Mouse (Mus musculus) MEL (cell line): Measurements from ENCODE around the gene Grid1. TPM values are rescaled to one million over a fixed set of nuclear protein-coding genes. Genes with fewer than 3 reads are reported as not detected.

Source experiments
- DNase-seq: peaks from one replicate; pipeline ENCODE4 v3.0.0; 2011; ENCODE audit warnings: low read depth, low spot score
- H3K27ac ChIP-seq: 2 replicates; pipeline ENCODE4 v1.5.1; 2012; ENCODE audit warnings: low read depth, mild to moderate bottlenecking, control low read depth, low read length, moderate library complexity; ENCODE audit not compliant: control insufficient read depth
- H3K27me3 ChIP-seq, 2 experiments: fragments of 150-350 bp in 1 of 2; sonication (generic) in 1 of 2; 2 replicates each; pipeline ENCODE4 v1.6.1; 2012; ENCODE audit warnings: low read length in 2 of 2, mild to moderate bottlenecking in 2 of 2, improper control_type of control experiment in 1 of 2, moderate library complexity in 1 of 2; ENCODE audit not compliant: insufficient read depth in 2 of 2, control insufficient read depth in 1 of 2
- H3K36me3 ChIP-seq, 2 experiments: 2 replicates each; pipeline ENCODE4 v1.6.1; 2012 to 2014; ENCODE audit warnings: low read length in 2 of 2, improper control_type of control experiment in 1 of 2, inconsistent platforms in 1 of 2, mild to moderate bottlenecking in 1 of 2; ENCODE audit not compliant: insufficient read depth in 2 of 2, control insufficient read depth in 1 of 2
- H3K4me1 ChIP-seq, 2 experiments: fragments of 150-350 bp in 1 of 2; sonication (generic) in 1 of 2; 2 replicates each; pipeline ENCODE4 v1.6.1; 2012; ENCODE audit warnings: low read length in 2 of 2, improper control_type of control experiment in 1 of 2, mild to moderate bottlenecking in 1 of 2; ENCODE audit not compliant: insufficient read depth in 2 of 2, control insufficient read depth in 1 of 2
- H3K4me3 ChIP-seq, 2 experiments: fragments of 150-350 bp in 1 of 2; sonication (generic) in 1 of 2; 2 replicates each; pipeline ENCODE4 v1.5.1; 2012; ENCODE audit warnings: low read depth in 2 of 2, low read length in 2 of 2, mild to moderate bottlenecking in 2 of 2, moderate library complexity in 2 of 2, control low read depth in 1 of 2, improper control_type of control experiment in 1 of 2; ENCODE audit not compliant: control insufficient read depth in 1 of 2, insufficient read depth in 1 of 2
- H3K79me2 ChIP-seq: 2 replicates; pipeline ENCODE4 v1.6.1; 2012; ENCODE audit warnings: mild to moderate bottlenecking, low read length, moderate library complexity; ENCODE audit not compliant: control insufficient read depth, poor library complexity, insufficient read depth
- H3K9ac ChIP-seq: 2 replicates; pipeline ENCODE4 v1.6.1; 2012; ENCODE audit warnings: low read depth, mild to moderate bottlenecking, control low read depth, low read length, moderate library complexity; ENCODE audit not compliant: control insufficient read depth, poor library complexity, severe bottlenecking
- H3K9me3 ChIP-seq: fragments of 150-350 bp; sonication (generic); replicated peaks from 2 replicates; pipeline ENCODE4 v1.6.1; 2012; ENCODE audit warnings: mild to moderate bottlenecking, low read length, improper control_type of control experiment, moderate library complexity; ENCODE audit not compliant: insufficient read depth
- BHLHE40 ChIP-seq: IDR thresholded peaks from 2 replicates; pipeline ENCODE4 v1.6.1; 2012; ENCODE audit warnings: low read depth, mild to moderate bottlenecking, inconsistent platforms, low read length, improper control_type of control experiment, borderline replicate concordance
- CTCF ChIP-seq, 3 experiments: IDR thresholded peaks in 2 of 3; conservative IDR thresholded peaks in 1 of 3; 2 replicates each; pipeline ENCODE4 v1.5.1; 2011 to 2012; ENCODE audit warnings: low read length in 3 of 3, low read depth in 2 of 3, mild to moderate bottlenecking in 2 of 3, improper control_type of control experiment in 1 of 3, inconsistent platforms in 1 of 3, mixed read lengths in 1 of 3, moderate library complexity in 1 of 3; ENCODE audit not compliant: control insufficient read depth in 1 of 3, insufficient read depth in 1 of 3, poor library complexity in 1 of 3, severe bottlenecking in 1 of 3
- ELF1 ChIP-seq: IDR thresholded peaks from 2 replicates; pipeline ENCODE4 v1.6.1; 2014; ENCODE audit warnings: low read depth, mild to moderate bottlenecking, inconsistent platforms, low read length, improper control_type of control experiment, moderate library complexity
- EP300 ChIP-seq, 2 experiments: IDR thresholded peaks; 2 replicates each; pipeline ENCODE4 v1.6.1; 2011; ENCODE audit warnings: improper control_type of control experiment in 2 of 2, low read length in 2 of 2, low read depth in 1 of 2, mild to moderate bottlenecking in 1 of 2
- ETS1 ChIP-seq: IDR thresholded peaks from 2 replicates; pipeline ENCODE4 v1.6.1; 2012; ENCODE audit warnings: low read depth, mild to moderate bottlenecking, inconsistent platforms, low read length, improper control_type of control experiment, moderate library complexity
- GABPA ChIP-seq: IDR thresholded peaks from 2 replicates; pipeline ENCODE4 v1.6.1; 2012; ENCODE audit warnings: low read depth, mild to moderate bottlenecking, inconsistent platforms, low read length, improper control_type of control experiment, moderate library complexity
- GATA1 ChIP-seq: IDR thresholded peaks from 2 replicates; pipeline ENCODE4 v1.6.1; 2011; ENCODE audit warnings: low read depth, low read length, improper control_type of control experiment
- KAT2A ChIP-seq: conservative IDR thresholded peaks from 2 replicates; pipeline ENCODE4 v1.6.1; 2012; ENCODE audit warnings: low read depth, low read length, improper control_type of control experiment, inconsistent platforms
- MEF2A ChIP-seq: IDR thresholded peaks from 2 replicates; pipeline ENCODE4 v1.6.1; 2014; ENCODE audit warnings: low read depth, mild to moderate bottlenecking, inconsistent platforms, low read length, improper control_type of control experiment; ENCODE audit not compliant: poor library complexity, insufficient replicate concordance, severe bottlenecking; ENCODE audit errors: extremely low read depth
- MXI1 ChIP-seq: IDR thresholded peaks from 2 replicates; pipeline ENCODE4 v1.6.1; 2011; ENCODE audit warnings: mild to moderate bottlenecking, low read depth, low read length, improper control_type of control experiment
- RAD21 ChIP-seq: IDR thresholded peaks from 2 replicates; pipeline ENCODE4 v1.6.1; 2011; ENCODE audit warnings: mild to moderate bottlenecking, low read depth, low read length, improper control_type of control experiment
- TAL1 ChIP-seq: IDR thresholded peaks from 2 replicates; pipeline ENCODE4 v1.6.1; 2012; ENCODE audit warnings: mild to moderate bottlenecking, inconsistent platforms, low read length, moderate library complexity, mixed read lengths
- TBP ChIP-seq: IDR thresholded peaks from 2 replicates; pipeline ENCODE4 v1.8.0; 2011; ENCODE audit warnings: low read depth, low read length, improper control_type of control experiment
- UBTF ChIP-seq: IDR thresholded peaks from 2 replicates; pipeline ENCODE4 v1.6.1; 2012; ENCODE audit warnings: low read depth, mild to moderate bottlenecking, inconsistent platforms, low read length, improper control_type of control experiment, moderate library complexity, borderline replicate concordance; ENCODE audit not compliant: insufficient read depth
- USF2 ChIP-seq, 2 experiments: IDR thresholded peaks; 2 replicates each; pipeline ENCODE4 v1.6.1; 2011 to 2012; ENCODE audit warnings: improper control_type of control experiment in 2 of 2, low read length in 2 of 2, borderline replicate concordance in 1 of 2, inconsistent platforms in 1 of 2, low read depth in 1 of 2, mild to moderate bottlenecking in 1 of 2; ENCODE audit not compliant: insufficient read depth in 1 of 2
- ZC3H11A ChIP-seq: IDR thresholded peaks from 2 replicates; pipeline ENCODE4 v1.6.1; 2012; ENCODE audit warnings: low read depth, mild to moderate bottlenecking, inconsistent platforms, low read length, improper control_type of control experiment
- ZMIZ1 ChIP-seq: IDR thresholded peaks from 2 replicates; pipeline ENCODE4 v1.6.1; 2012; ENCODE audit warnings: low read depth, mild to moderate bottlenecking, inconsistent platforms, low read length, improper control_type of control experiment, moderate library complexity
- polyA plus RNA-seq, 2 experiments: library from polyadenylated mRNA; stranded (reverse) in 1 of 2; unstranded in 1 of 2; fragments of >175 nt in 1 of 2; fragments of >200 nt in 1 of 2; gene quantifications; 2 replicates each; pipeline versions ENCODE4 v1.2.1 to v1.2.4; 2012; ENCODE audit warnings: low replicate concordance in 2 of 2, low read depth in 1 of 2; ENCODE audit not compliant: insufficient read length in 2 of 2, insufficient read depth in 1 of 2, missing spikeins in 1 of 2
- total RNA-seq: library from RNA; depleted of rRNA; stranded (reverse); fragments of 300-350 nt; gene quantifications from 2 replicates; pipeline ENCODE4 v1.2.3, GENCODE M21; 2012

Gene Grid1
- total and polyA plus RNA-seq, 3 experiments, result not detected

- H3K79me2 ChIP-seq, result no peaks in the 10 kb centered on the region
- TF ChIP-seq MEF2A, result no peak
- no peak for TF ChIP-seq ELF1
- TF ChIP-seq ZC3H11A, result no peak
- TF ChIP-seq ETS1, result no peak
- TF ChIP-seq TAL1, result no peak
- no peak for TF ChIP-seq GABPA
- no peak for TF ChIP-seq ZMIZ1
- no peak for TF ChIP-seq BHLHE40
- no peak for TF ChIP-seq RAD21
- H3K36me3 ChIP-seq, result no peaks in the 10 kb centered on the region
- H3K9ac ChIP-seq, result no peak overlapping the region
- no peaks in the 10 kb centered on the region for H3K9me3 ChIP-seq
- H3K27ac ChIP-seq, result no peak overlapping the region
- no peak for DNase-seq
- H3K27me3 ChIP-seq, result no peaks in the 10 kb centered on the region
- H3K4me3 ChIP-seq, result no peak overlapping the region
- H3K4me1 ChIP-seq, result no peaks in the 10 kb centered on the region
Observed at GRCm38 (mm10) chr14:35079954-35080353, 260.0 kb downstream of the Grid1 start.

GRCm38 (mm10) chr14:35092646-35093045, 272.7 kb downstream of the Grid1 start:
- DNase-seq, result no peak
- no peak overlapping the region for H3K9ac ChIP-seq
- H3K4me1 ChIP-seq, result no peaks in the 10 kb centered on the region
- no peak for TF ChIP-seq UBTF
- no peak for TF ChIP-seq CTCF (IDR thresholded peaks at IDR 0.05 in 2 of 3, conservative IDR thresholded peaks at IDR 0.05 in 1 of 3; ENCODE audit: control insufficient read depth in 1 of 3, insufficient read depth in 1 of 3, low read depth in 2 of 3, low read length in 3 of 3, poor library complexity in 1 of 3, severe bottlenecking in 1 of 3)
- TF ChIP-seq USF2 (IDR thresholded peaks at IDR 0.05; ENCODE audit: borderline replicate concordance in 1 of 2, insufficient read depth in 1 of 2, low read depth in 1 of 2, low read length in 2 of 2), result no peak
- no peak for TF ChIP-seq MXI1
- no peak for TF ChIP-seq BHLHE40
- no peak for TF ChIP-seq KAT2A
- no peak for TF ChIP-seq GATA1
- TF ChIP-seq TBP, result no peak
- no peak for TF ChIP-seq EP300 (IDR thresholded peaks at IDR 0.05; ENCODE audit: low read depth in 1 of 2, low read length in 2 of 2)
- H3K9me3 ChIP-seq, result no peaks in the 10 kb centered on the region
- H3K36me3 ChIP-seq, result no peaks in the 10 kb centered on the region
- no peak overlapping the region for H3K4me3 ChIP-seq
- no peaks in the 10 kb centered on the region for H3K27me3 ChIP-seq
- H3K79me2 ChIP-seq, result no peaks in the 10 kb centered on the region
- no peak overlapping the region for H3K27ac ChIP-seq
